Mouse (Mus musculus) MEL (cell line): ENCODE data around the gene Wdr82. TPM values are rescaled to one million over a fixed set of nuclear protein-coding genes. Genes with fewer than 3 reads are reported as not detected.

ENCODE experiments used
- DNase-seq: peaks from one replicate; pipeline ENCODE4 v3.0.0; 2011; ENCODE audit warnings: low read depth, low spot score
- H3K27ac ChIP-seq: 2 replicates; pipeline ENCODE4 v1.5.1; 2012; ENCODE audit warnings: low read depth, mild to moderate bottlenecking, control low read depth, low read length, moderate library complexity; ENCODE audit not compliant: control insufficient read depth
- H3K27me3 ChIP-seq, 2 experiments: fragments of 150-350 bp in 1 of 2; sonication (generic) in 1 of 2; 2 replicates each; pipeline ENCODE4 v1.6.1; 2012; ENCODE audit warnings: low read length in 2 of 2, mild to moderate bottlenecking in 2 of 2, improper control_type of control experiment in 1 of 2, moderate library complexity in 1 of 2; ENCODE audit not compliant: insufficient read depth in 2 of 2, control insufficient read depth in 1 of 2
- H3K36me3 ChIP-seq, 2 experiments: 2 replicates each; pipeline ENCODE4 v1.6.1; 2012 to 2014; ENCODE audit warnings: low read length in 2 of 2, improper control_type of control experiment in 1 of 2, inconsistent platforms in 1 of 2, mild to moderate bottlenecking in 1 of 2; ENCODE audit not compliant: insufficient read depth in 2 of 2, control insufficient read depth in 1 of 2
- H3K4me1 ChIP-seq, 2 experiments: fragments of 150-350 bp in 1 of 2; sonication (generic) in 1 of 2; 2 replicates each; pipeline ENCODE4 v1.6.1; 2012; ENCODE audit warnings: low read length in 2 of 2, improper control_type of control experiment in 1 of 2, mild to moderate bottlenecking in 1 of 2; ENCODE audit not compliant: insufficient read depth in 2 of 2, control insufficient read depth in 1 of 2
- H3K4me3 ChIP-seq, 2 experiments: fragments of 150-350 bp in 1 of 2; sonication (generic) in 1 of 2; 2 replicates each; pipeline ENCODE4 v1.5.1; 2012; ENCODE audit warnings: low read depth in 2 of 2, low read length in 2 of 2, mild to moderate bottlenecking in 2 of 2, moderate library complexity in 2 of 2, control low read depth in 1 of 2, improper control_type of control experiment in 1 of 2; ENCODE audit not compliant: control insufficient read depth in 1 of 2, insufficient read depth in 1 of 2
- H3K79me2 ChIP-seq: 2 replicates; pipeline ENCODE4 v1.6.1; 2012; ENCODE audit warnings: mild to moderate bottlenecking, low read length, moderate library complexity; ENCODE audit not compliant: control insufficient read depth, poor library complexity, insufficient read depth
- H3K9ac ChIP-seq: 2 replicates; pipeline ENCODE4 v1.6.1; 2012; ENCODE audit warnings: low read depth, mild to moderate bottlenecking, control low read depth, low read length, moderate library complexity; ENCODE audit not compliant: control insufficient read depth, poor library complexity, severe bottlenecking
- H3K9me3 ChIP-seq: fragments of 150-350 bp; sonication (generic); replicated peaks from 2 replicates; pipeline ENCODE4 v1.6.1; 2012; ENCODE audit warnings: mild to moderate bottlenecking, low read length, improper control_type of control experiment, moderate library complexity; ENCODE audit not compliant: insufficient read depth
- BHLHE40 ChIP-seq: IDR thresholded peaks from 2 replicates; pipeline ENCODE4 v1.6.1; 2012; ENCODE audit warnings: low read depth, mild to moderate bottlenecking, inconsistent platforms, low read length, improper control_type of control experiment, borderline replicate concordance
- CHD1 ChIP-seq: IDR thresholded peaks from 2 replicates; pipeline ENCODE4 v1.6.1; 2012; ENCODE audit warnings: low read depth, mild to moderate bottlenecking, inconsistent platforms, low read length, improper control_type of control experiment
- CTCF ChIP-seq, 3 experiments: IDR thresholded peaks in 2 of 3; conservative IDR thresholded peaks in 1 of 3; 2 replicates each; pipeline ENCODE4 v1.5.1; 2011 to 2012; ENCODE audit warnings: low read length in 3 of 3, low read depth in 2 of 3, mild to moderate bottlenecking in 2 of 3, improper control_type of control experiment in 1 of 3, inconsistent platforms in 1 of 3, mixed read lengths in 1 of 3, moderate library complexity in 1 of 3; ENCODE audit not compliant: control insufficient read depth in 1 of 3, insufficient read depth in 1 of 3, poor library complexity in 1 of 3, severe bottlenecking in 1 of 3
- E2F4 ChIP-seq: IDR thresholded peaks from 2 replicates; pipeline ENCODE4 v1.6.1; 2011; ENCODE audit warnings: low read depth, low read length, improper control_type of control experiment, borderline replicate concordance
- ELF1 ChIP-seq: IDR thresholded peaks from 2 replicates; pipeline ENCODE4 v1.6.1; 2014; ENCODE audit warnings: low read depth, mild to moderate bottlenecking, inconsistent platforms, low read length, improper control_type of control experiment, moderate library complexity
- EP300 ChIP-seq, 2 experiments: IDR thresholded peaks; 2 replicates each; pipeline ENCODE4 v1.6.1; 2011; ENCODE audit warnings: improper control_type of control experiment in 2 of 2, low read length in 2 of 2, low read depth in 1 of 2, mild to moderate bottlenecking in 1 of 2
- ETS1 ChIP-seq: IDR thresholded peaks from 2 replicates; pipeline ENCODE4 v1.6.1; 2012; ENCODE audit warnings: low read depth, mild to moderate bottlenecking, inconsistent platforms, low read length, improper control_type of control experiment, moderate library complexity
- GABPA ChIP-seq: IDR thresholded peaks from 2 replicates; pipeline ENCODE4 v1.6.1; 2012; ENCODE audit warnings: low read depth, mild to moderate bottlenecking, inconsistent platforms, low read length, improper control_type of control experiment, moderate library complexity
- GATA1 ChIP-seq: IDR thresholded peaks from 2 replicates; pipeline ENCODE4 v1.6.1; 2011; ENCODE audit warnings: low read depth, low read length, improper control_type of control experiment
- HCFC1 ChIP-seq: IDR thresholded peaks from 2 replicates; pipeline ENCODE4 v1.6.1; 2012; ENCODE audit warnings: low read depth, mild to moderate bottlenecking, inconsistent platforms, low read length, improper control_type of control experiment, moderate library complexity
- JUND ChIP-seq: IDR thresholded peaks from 2 replicates; pipeline ENCODE4 v1.6.1; 2011; ENCODE audit warnings: low read depth, mild to moderate bottlenecking, improper control_type of control experiment, low read length
- KAT2A ChIP-seq: conservative IDR thresholded peaks from 2 replicates; pipeline ENCODE4 v1.6.1; 2012; ENCODE audit warnings: low read depth, low read length, improper control_type of control experiment, inconsistent platforms
- MAX ChIP-seq: IDR thresholded peaks from 2 replicates; pipeline ENCODE4 v1.6.1; 2011; ENCODE audit warnings: low read length, improper control_type of control experiment
- MAZ ChIP-seq: IDR thresholded peaks from 2 replicates; pipeline ENCODE4 v1.6.1; 2012; ENCODE audit warnings: low read depth, mild to moderate bottlenecking, inconsistent platforms, low read length, improper control_type of control experiment
- MXI1 ChIP-seq: IDR thresholded peaks from 2 replicates; pipeline ENCODE4 v1.6.1; 2011; ENCODE audit warnings: mild to moderate bottlenecking, low read depth, low read length, improper control_type of control experiment
- MYB ChIP-seq: IDR thresholded peaks from 2 replicates; pipeline ENCODE4 v1.6.1; 2011; ENCODE audit warnings: mild to moderate bottlenecking, low read depth, low read length, improper control_type of control experiment
- MYC ChIP-seq: IDR thresholded peaks from 2 replicates; pipeline ENCODE4 v1.6.1; 2011; ENCODE audit warnings: low read depth, mild to moderate bottlenecking, low read length, improper control_type of control experiment, moderate library complexity
- NRF1 ChIP-seq: IDR thresholded peaks from 2 replicates; pipeline ENCODE4 v1.6.1; 2014; ENCODE audit warnings: low read depth, mild to moderate bottlenecking, inconsistent platforms, low read length, improper control_type of control experiment, moderate library complexity; ENCODE audit not compliant: poor library complexity, insufficient read depth, severe bottlenecking
- POLR2A ChIP-seq, 2 experiments: IDR thresholded peaks; 2 replicates each; pipeline ENCODE4 v1.6.1; 2011 to 2012; ENCODE audit warnings: low read length in 2 of 2, mild to moderate bottlenecking in 2 of 2, control low read depth in 1 of 2, improper control_type of control experiment in 1 of 2, low read depth in 1 of 2, moderate library complexity in 1 of 2; ENCODE audit not compliant: control insufficient read depth in 1 of 2, insufficient read depth in 1 of 2, poor library complexity in 1 of 2
- POLR2AphosphoS2 ChIP-seq: IDR thresholded peaks from 2 replicates; pipeline ENCODE4 v1.6.1; 2011; ENCODE audit warnings: low read length, improper control_type of control experiment
- POLR2AphosphoS5 ChIP-seq: IDR thresholded peaks from 2 replicates; pipeline ENCODE4 v1.6.1; 2012; ENCODE audit warnings: low read depth, borderline replicate concordance, mild to moderate bottlenecking, inconsistent platforms, low read length, moderate library complexity, mixed read lengths
- RAD21 ChIP-seq: IDR thresholded peaks from 2 replicates; pipeline ENCODE4 v1.6.1; 2011; ENCODE audit warnings: mild to moderate bottlenecking, low read depth, low read length, improper control_type of control experiment
- TAL1 ChIP-seq: IDR thresholded peaks from 2 replicates; pipeline ENCODE4 v1.6.1; 2012; ENCODE audit warnings: mild to moderate bottlenecking, inconsistent platforms, low read length, moderate library complexity, mixed read lengths
- TCF12 ChIP-seq: IDR thresholded peaks from 2 replicates; pipeline ENCODE4 v1.6.1; 2014; ENCODE audit warnings: low read depth, mild to moderate bottlenecking, inconsistent platforms, low read length, improper control_type of control experiment, moderate library complexity
- USF1 ChIP-seq: IDR thresholded peaks from 2 replicates; pipeline ENCODE4 v1.6.1; 2014; ENCODE audit warnings: low read depth, mild to moderate bottlenecking, inconsistent platforms, low read length, improper control_type of control experiment, moderate library complexity
- USF2 ChIP-seq, 2 experiments: IDR thresholded peaks; 2 replicates each; pipeline ENCODE4 v1.6.1; 2011 to 2012; ENCODE audit warnings: improper control_type of control experiment in 2 of 2, low read length in 2 of 2, borderline replicate concordance in 1 of 2, inconsistent platforms in 1 of 2, low read depth in 1 of 2, mild to moderate bottlenecking in 1 of 2; ENCODE audit not compliant: insufficient read depth in 1 of 2
- ZC3H11A ChIP-seq: IDR thresholded peaks from 2 replicates; pipeline ENCODE4 v1.6.1; 2012; ENCODE audit warnings: low read depth, mild to moderate bottlenecking, inconsistent platforms, low read length, improper control_type of control experiment
- ZKSCAN1 ChIP-seq: IDR thresholded peaks from 2 replicates; pipeline ENCODE4 v1.6.1; 2012; ENCODE audit warnings: low read depth, mild to moderate bottlenecking, inconsistent platforms, low read length, improper control_type of control experiment, moderate library complexity
- ZMIZ1 ChIP-seq: IDR thresholded peaks from 2 replicates; pipeline ENCODE4 v1.6.1; 2012; ENCODE audit warnings: low read depth, mild to moderate bottlenecking, inconsistent platforms, low read length, improper control_type of control experiment, moderate library complexity
- ZNF384 ChIP-seq: IDR thresholded peaks from 2 replicates; pipeline ENCODE4 v1.6.1; 2012; ENCODE audit warnings: low read depth, mild to moderate bottlenecking, inconsistent platforms, low read length, improper control_type of control experiment
- polyA plus RNA-seq, 2 experiments: library from polyadenylated mRNA; stranded (reverse) in 1 of 2; unstranded in 1 of 2; fragments of >175 nt in 1 of 2; fragments of >200 nt in 1 of 2; gene quantifications; 2 replicates each; pipeline versions ENCODE4 v1.2.1 to v1.2.4; 2012; ENCODE audit warnings: low replicate concordance in 2 of 2, low read depth in 1 of 2; ENCODE audit not compliant: insufficient read length in 2 of 2, insufficient read depth in 1 of 2, missing spikeins in 1 of 2
- total RNA-seq: library from RNA; depleted of rRNA; stranded (reverse); fragments of 300-350 nt; gene quantifications from 2 replicates; pipeline ENCODE4 v1.2.3, GENCODE M21; 2012

Gene Wdr82
- total and polyA plus RNA-seq, 3 experiments, result 41.7 to 108 (median 72.2) TPM

- TF ChIP-seq EP300 (IDR thresholded peaks at IDR 0.05; ENCODE audit: low read depth in 1 of 2, low read length in 2 of 2), result no peak
- no peak for TF ChIP-seq MAX
- no peak for TF ChIP-seq POLR2A (IDR thresholded peaks at IDR 0.05; ENCODE audit: control insufficient read depth in 1 of 2, insufficient read depth in 1 of 2, low read depth in 1 of 2, low read length in 2 of 2, poor library complexity in 1 of 2)
- TF ChIP-seq, all 39 proteins: peak for 0
These were observed 40.3 kb downstream of the Wdr82 start (continued) for GRCm38 (mm10) chr9:106210853-106211609.

DNA sequence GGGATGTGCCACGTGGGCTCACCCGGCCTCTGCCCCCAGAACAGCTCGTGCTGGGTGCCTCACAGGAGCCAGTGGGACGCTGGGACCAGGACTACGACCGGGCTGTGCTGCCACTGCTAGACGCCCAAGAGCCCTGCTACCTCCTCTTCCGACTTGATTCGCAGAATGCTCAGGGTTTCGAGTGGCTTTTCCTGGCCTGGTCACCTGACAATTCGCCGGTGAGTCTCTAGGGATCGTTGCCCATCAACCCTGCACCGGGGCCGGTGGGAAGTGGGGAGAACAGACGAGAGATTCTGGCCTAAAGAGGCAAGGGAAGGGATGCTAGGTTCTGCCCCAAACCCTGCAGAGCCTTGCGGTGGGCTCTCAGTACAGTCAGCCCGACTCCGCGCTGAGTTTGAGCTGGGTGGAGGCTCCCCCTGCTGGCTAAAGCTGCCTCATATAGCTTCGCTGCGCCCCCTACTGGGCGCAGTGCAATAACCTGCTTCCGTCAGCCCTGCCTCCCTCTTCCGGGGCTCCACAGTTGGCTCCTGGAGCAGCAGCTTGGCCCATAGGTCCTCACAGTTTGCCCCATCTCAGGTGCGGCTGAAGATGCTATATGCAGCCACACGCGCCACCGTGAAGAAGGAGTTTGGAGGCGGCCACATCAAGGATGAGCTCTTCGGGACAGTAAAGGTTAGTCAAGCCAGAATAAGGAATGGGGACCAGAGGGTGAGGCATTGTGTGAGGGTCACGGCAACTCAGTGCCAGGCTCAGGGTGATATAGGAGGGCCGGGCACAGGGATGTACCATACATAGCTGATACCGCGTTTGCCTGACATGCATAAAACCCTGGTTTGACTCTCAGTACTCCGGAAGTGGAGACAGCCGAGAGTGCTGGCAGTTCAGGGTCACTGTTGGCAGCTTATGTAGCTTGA is 41.2 kb downstream of the Wdr82 start:
- no peak overlapping the region for H3K27ac ChIP-seq
- H3K27me3 ChIP-seq, result no peaks in the 10 kb centered on the region
- no peak overlapping the region for H3K9ac ChIP-seq
- DNase-seq, result peak; percentile 85
- H3K9me3 ChIP-seq, result no peaks in the 10 kb centered on the region
- H3K36me3 ChIP-seq, result no peaks in the 10 kb centered on the region; a peak in 1 of 4 replicates
- H3K4me3 ChIP-seq, result no peak overlapping the region
- no peaks in the 10 kb centered on the region for H3K4me1 ChIP-seq
- H3K79me2 ChIP-seq, result no peaks in the 10 kb centered on the region
- TF ChIP-seq USF2 (IDR thresholded peaks at IDR 0.05; ENCODE audit: borderline replicate concordance in 1 of 2, insufficient read depth in 1 of 2, low read depth in 1 of 2, low read length in 2 of 2) (no peak), CHD1 (no peak), NRF1 (no peak), TAL1 (no peak), CTCF (IDR thresholded peaks at IDR 0.05 in 2 of 3, conservative IDR thresholded peaks at IDR 0.05 in 1 of 3; ENCODE audit: control insufficient read depth in 1 of 3, insufficient read depth in 1 of 3, low read depth in 2 of 3, low read length in 3 of 3, poor library complexity in 1 of 3, severe bottlenecking in 1 of 3) (peak in 2 of 3 experiments; percentile 94 to 100; a peak in 5 of 6 replicates), GABPA (0 out of 2 replicates have a peak, but pooled peaks have one; percentile 28), MYC (no peak), E2F4 (no peak), MAZ (0 out of 2 replicates have a peak, but pooled peaks have one; percentile 77), MXI1 (no peak), POLR2AphosphoS2 (no peak), EP300 (IDR thresholded peaks at IDR 0.05; ENCODE audit: low read depth in 1 of 2, low read length in 2 of 2) (0 out of 4 replicates have a peak, but pooled peaks of 1 of the 2 experiments have one; percentile 15), BHLHE40 (peak; percentile 46; the same call in 1 of the 2 replicates), GATA1 (no peak), ETS1 (no peak), ZKSCAN1 (no peak), ZC3H11A (peak; percentile 43), POLR2A (IDR thresholded peaks at IDR 0.05; ENCODE audit: control insufficient read depth in 1 of 2, insufficient read depth in 1 of 2, low read depth in 1 of 2, low read length in 2 of 2, poor library complexity in 1 of 2) (no peak), RAD21 (peak; percentile 69), KAT2A (no peak), POLR2AphosphoS5 (no peak), MAX (no peak), JUND (peak; percentile 72), ELF1 (peak; percentile 73), TCF12 (0 out of 2 replicates have a peak, but pooled peaks have one; percentile 17), ZMIZ1 (no peak), USF1 (0 out of 2 replicates have a peak, but pooled peaks have one; percentile 7), ZNF384 (peak; percentile 64), MYB (no peak), HCFC1 (peak; percentile 67; the same call in 1 of the 2 replicates)
